Mouse (Mus musculus): ENCODE measurements around the gene Ankrd26.

Gene Ankrd26

DNA sequence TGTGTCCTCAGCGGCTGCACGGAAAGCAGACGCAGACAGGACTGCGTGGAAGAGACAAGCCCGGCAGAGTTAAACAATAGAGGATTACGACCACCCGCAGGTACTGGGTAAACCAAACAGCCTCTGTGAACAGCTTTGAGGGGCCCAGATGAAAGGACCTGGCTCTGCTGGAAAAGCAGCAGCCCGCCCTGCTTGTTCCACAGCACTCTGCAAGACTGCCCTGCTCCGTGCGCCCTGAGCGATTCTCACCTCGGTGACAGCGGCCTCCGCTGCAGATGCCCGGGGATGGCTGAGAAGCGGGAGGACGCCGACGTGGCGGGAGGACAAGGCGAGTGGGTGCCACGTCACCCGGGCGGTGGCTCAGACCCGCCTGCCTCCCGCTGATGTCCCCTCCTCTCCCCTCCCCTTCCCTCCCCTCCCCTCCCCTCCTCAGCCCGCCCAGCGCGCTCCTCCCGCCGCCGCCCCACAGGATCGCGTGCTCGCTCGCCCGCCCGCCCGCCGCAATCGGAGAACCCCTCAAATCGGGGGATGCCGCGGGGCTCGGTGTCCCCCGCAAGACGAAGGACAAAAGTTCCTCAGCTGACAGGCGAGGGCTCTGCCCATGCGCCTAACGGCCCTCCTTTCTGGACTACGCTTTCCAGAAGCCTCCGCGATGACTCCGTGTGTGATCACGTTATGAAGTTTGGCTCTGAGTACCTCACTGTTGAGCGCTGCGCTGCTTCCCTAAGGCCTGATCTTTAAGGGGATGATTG, 82.9 kb downstream of the Ankrd26 start, which contains the start of gene Zfp9:
Gene Zfp9, minus strand, starts transcription at position 364 of the 752 bp plus-strand sequence.
- DNase-seq (ENCODE audit: low spot score in 2 of 2): peak; percentile 78 to 85

DNA sequence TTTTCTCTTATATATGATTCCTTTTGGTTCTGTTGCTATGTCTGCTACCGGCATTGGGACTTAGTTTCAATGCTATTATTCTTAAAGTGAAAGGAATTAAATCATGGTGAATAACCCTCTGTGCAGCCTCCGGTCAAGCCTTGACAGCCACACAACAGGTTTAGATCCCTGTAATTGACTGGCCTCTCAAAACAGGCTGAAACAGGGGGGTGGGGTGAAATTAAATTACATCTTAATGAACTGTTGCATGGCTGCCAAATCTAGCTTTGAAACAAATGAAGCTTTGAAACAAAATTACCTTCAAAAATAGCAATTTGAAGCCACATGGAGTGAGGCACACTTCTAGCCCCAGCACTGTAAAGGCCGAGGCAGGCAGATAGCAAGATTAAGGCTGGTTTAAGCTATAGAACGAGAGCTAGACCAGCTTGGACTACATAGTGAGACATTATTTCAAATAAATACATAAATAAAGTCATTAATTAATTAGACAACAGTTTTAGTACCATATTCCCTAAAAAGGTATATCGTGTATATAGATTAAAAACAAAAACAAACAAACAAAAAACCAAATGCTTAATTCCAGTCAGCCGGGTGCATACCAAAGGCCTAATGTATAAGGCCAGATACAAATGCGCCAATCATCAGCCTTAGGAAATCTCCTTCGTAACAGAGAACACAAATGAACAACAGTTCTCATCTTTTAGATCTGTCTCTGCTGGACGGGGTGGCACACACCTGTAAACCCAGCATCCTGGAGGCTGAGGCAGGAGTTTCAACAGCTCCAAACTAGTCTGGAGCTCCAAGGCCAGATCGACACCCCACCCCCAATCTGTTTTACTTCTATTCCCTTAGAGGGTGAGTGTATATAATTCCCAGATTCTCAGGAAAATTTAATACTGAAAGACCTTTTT, 83.9 kb downstream of the Ankrd26 start:
- no peak for DNase-seq (ENCODE audit: low spot score in 2 of 2)

- no peak for DNase-seq (ENCODE audit: low spot score in 2 of 2)
Observed at GRCm38 (mm10) chr6:118462069-118462705, 99.8 kb downstream of the Ankrd26 start.

DNA sequence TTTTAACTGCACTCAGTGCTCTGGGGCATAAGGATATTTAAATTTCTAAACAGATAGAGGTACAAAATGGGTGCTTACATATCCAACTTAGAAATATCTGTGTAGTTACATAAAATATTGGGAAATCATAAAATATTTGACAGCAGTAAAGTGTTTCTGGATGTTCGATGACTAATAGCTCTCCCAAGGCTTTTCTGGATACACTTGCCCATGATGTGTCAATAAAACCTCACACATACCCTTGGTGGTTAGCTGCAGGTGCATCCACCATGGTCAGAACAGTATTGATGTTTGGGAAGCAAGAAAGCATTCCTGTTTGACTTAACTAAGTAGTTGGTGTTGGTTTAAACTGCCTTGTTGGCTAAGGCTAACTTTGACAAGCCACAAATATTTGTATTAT, 104.3 kb downstream of the Ankrd26 start:
- DNase-seq (ENCODE audit: low spot score in 2 of 2): no peak

DNA sequence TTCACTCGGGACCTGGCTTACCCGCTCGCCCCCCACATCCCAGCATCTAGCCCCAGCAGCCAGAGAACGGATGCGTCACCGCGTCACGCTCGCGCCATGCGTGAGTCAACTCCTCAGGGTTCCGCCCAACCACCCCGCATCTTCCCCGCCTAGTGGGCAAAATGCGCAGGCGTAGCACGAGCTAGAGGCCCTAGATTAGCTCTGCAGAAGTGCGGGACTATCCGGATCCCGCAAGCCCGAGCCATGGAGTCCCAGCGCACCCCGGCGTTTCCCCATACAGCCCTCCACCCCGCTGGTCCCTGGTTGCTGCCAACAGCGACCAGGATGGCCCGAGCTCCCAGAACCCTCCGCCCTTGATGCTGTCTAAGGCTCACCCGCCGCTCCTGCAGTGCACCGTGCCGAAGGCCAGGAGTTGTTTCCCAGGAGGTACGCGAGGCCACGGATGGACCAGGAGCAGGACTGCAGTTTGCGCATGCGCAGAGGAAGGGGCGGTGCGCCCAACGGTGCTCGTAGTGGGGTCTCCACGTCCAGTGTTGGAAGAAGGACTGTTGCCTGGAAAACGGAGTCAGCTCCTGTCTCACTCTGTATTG, 106.9 kb downstream of the Ankrd26 start, which contains the start of gene Zfp248:
Gene Zfp248, minus strand, starts transcription at position 487 of the 590 bp plus-strand sequence.
- DNase-seq (ENCODE audit: low spot score in 2 of 2): peak; percentile 83 to 89

GRCm38 (mm10) chr6:118454452-118454851, 107.6 kb downstream of the Ankrd26 start:
- no peak for DNase-seq (ENCODE audit: low spot score in 2 of 2)

Measured in urinary bladder, postnatal 4 days (tissue).